Mouse (Mus musculus): Measurements from ENCODE around the gene Rpain. TPM values are rescaled to one million over a fixed set of nuclear protein-coding genes. Genes with fewer than 3 reads are reported as not detected.

Rpain gene
- total RNA-seq, 2 experiments from 2014 or later: 11.4 to 13.4 TPM

DNA sequence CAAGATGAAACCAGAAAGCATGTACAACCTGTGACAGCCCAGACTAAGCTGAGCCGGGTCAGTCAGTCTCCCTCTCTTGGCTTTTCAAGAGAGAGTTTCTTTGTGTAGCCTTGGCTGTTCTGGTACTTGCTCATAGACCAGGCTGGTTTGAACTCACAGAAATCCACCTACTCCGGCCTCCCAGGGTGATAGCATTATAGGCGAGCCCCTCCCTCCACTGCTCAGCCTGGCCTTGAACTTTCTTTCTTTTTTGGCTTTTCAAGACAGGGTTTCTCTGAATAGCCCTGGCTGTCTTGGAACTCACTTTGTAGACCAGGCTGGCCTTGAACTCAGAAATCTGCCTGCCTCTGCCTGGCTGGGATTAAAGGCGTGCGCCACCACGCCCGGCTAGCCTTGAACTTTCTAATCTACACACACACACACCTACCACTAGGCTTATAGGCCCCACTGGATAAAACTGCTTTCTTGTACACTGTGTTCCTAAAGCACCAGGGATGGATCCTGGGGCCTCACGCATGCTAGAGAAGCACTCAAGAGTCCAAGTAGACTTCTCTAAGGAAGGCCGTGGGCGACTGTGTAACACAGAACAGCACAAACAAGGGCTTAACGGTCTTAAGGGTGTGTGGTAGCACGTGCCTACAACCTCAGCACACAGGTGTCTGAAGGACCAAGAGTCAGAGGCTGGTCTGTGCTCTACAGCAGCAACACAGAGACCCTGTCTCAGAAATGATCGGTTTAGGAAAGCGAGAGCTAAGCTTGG lies 10.9 kb downstream of the Rpain start:
- no peak for DNase-seq
- intact Hi-C loops (cut with DNase I; ENCODE audit: low total_unique reads): loop anchor here (10.0 kb wide), 1 partner anchor 1234 kb away; the partner anchor contains the start of gene Med31

GRCm38 (mm10) chr11:70982030-70982429 lies 12.0 kb downstream of the Rpain start:
- no peak for DNase-seq
- intact Hi-C loops (cut with DNase I; ENCODE audit: low total_unique reads): loop anchor here (10.0 kb wide), 1 partner anchor 1233 kb away; the partner anchor contains the start of gene Med31

DNA sequence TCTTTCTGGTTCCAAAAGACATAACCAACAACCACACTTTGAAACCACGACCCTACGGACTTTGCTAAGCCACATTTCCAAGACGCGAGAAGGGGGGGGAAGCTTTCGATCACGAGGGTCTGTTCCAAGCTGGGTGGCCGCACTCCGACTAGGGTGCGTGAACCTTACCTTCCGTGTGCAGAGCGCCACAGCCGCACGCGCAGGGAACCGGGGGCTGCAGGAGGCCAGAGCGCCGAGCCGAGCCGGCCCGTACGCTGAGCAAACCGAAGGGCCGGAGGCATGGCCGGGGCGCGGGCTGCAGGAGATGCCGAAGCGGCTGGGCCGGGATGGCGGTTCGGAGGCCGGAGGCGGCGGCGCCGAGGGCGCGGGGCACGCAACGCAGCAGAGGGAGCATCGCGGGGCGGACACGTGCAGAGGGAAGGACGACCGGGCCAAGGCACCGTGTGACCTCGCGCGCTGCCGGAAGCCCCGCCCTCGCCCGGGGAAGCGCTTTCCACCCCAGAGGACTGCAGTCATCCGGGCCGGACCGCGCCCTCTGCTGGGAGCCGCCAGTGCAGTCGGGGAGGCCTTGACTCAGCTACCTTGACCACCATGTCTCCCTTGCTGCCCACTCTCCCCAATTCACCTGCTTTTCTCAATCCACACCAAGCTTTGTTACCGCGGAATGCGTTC lies 12.7 kb downstream of the Rpain start, which contains the start of gene C1qbp:
Gene C1qbp, minus strand, starts transcription at position 470 of the 672 bp plus-strand sequence.
- peak; percentile 96 for DNase-seq
- intact Hi-C loops (cut with DNase I; ENCODE audit: low total_unique reads): loop anchor here (10.0 kb wide), 1 partner anchor 1232 kb away; the partner anchor contains the start of gene Med31

- intact Hi-C loops (cut with DNase I; ENCODE audit: low total_unique reads): no loop called here
Observed at GRCm38 (mm10) chr11:71001167-71001566, 31.2 kb downstream of the Rpain start.

GRCm38 (mm10) chr11:71003611-71004315 lies 33.8 kb downstream of the Rpain start:
- intact Hi-C loops (cut with DNase I; ENCODE audit: low total_unique reads): no loop called here
- DNase-seq: peak; percentile 25

More at GRCm38 (mm10) chr11:71001167-71001566, 31.2 kb downstream of the Rpain start:
- DNase-seq: no peak

DNA sequence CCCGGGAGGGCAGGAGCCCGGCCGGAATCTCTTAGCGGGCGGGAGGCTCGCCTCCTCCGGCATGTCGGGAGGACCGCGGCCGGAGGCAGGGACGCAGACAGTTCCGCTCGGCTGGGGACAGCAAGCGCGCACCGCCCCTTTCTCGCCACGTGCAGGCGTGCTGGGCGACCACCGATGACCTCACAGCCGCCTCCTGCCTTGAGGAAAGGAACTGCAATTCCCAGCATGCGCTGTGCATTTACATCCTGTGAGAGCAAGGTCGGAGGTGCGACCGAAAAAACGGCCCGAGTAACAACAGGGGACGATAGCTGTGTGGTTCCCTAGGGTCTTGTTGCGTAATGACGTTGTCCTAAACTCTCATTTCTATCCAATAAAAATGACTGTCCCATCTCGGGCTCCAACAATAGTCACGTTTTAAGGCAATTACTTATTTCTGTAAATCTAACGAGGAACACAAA lies 34.3 kb downstream of the Rpain start, which contains the start of gene Dhx33:
Gene Dhx33, minus strand, starts transcription at position 122 of the 458 bp plus-strand sequence.
- peak; percentile 96 for DNase-seq
- intact Hi-C loops (cut with DNase I; ENCODE audit: low total_unique reads): no loop called here

DNA sequence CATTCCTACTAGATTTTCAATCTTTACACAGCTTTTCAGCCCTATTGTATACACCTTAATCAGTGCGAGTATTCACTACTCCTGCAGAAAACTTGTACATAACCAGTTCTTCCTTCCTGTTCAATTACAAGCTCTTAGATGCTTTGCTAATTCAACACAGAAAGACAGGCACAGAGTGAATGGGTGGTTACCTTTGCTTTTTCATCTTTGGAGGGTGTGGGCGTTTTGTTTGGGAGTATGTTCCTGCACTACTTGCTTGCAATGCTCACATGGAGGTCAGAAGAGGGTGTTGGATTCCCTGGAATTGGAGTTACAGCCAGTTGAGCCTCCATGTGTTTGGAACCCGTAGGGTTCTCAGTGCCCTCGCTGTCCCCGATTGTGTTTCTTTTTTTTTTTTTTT lies 35.0 kb downstream of the Rpain start:
- intact Hi-C loops (cut with DNase I; ENCODE audit: low total_unique reads): no loop called here
- DNase-seq: no peak

- DNase-seq: no peak
- intact Hi-C loops (cut with DNase I; ENCODE audit: low total_unique reads): no loop called here
Observed at GRCm38 (mm10) chr11:71007026-71007425, 37.0 kb downstream of the Rpain start.

DNA sequence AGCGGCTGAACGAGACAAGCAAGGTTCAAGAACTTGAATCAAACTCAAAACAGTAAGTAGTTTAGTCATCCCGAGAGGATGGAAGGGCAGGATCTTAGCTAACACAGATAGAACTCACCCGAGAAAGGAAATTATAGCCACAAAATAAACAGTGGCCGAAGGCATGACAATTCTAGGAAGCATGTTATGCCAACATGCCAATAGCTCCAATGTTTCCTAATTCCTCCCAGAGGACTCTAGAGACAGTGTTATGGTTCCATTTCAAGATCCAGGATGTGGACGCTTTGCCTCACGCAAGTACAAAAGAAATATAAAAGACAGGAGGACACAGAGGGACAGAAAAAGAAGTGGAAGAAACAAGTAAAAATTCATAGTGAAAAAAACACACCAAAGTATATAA lies 37.8 kb downstream of the Rpain start:
- DNase-seq: no peak
- intact Hi-C loops (cut with DNase I; ENCODE audit: low total_unique reads): no loop called here

GRCm38 (mm10) chr11:71008321-71008720 lies 38.3 kb downstream of the Rpain start:
- intact Hi-C loops (cut with DNase I; ENCODE audit: low total_unique reads): no loop called here
- DNase-seq: no peak

GRCm38 (mm10) chr11:71012743-71013142 lies 42.7 kb downstream of the Rpain start:
- intact Hi-C loops (cut with DNase I; ENCODE audit: low total_unique reads): no loop called here
- DNase-seq: no peak

GRCm38 (mm10) chr11:71017051-71017450 lies 47.0 kb downstream of the Rpain start:
- intact Hi-C loops (cut with DNase I; ENCODE audit: low total_unique reads): no loop called here
- DNase-seq: no peak

DNA sequence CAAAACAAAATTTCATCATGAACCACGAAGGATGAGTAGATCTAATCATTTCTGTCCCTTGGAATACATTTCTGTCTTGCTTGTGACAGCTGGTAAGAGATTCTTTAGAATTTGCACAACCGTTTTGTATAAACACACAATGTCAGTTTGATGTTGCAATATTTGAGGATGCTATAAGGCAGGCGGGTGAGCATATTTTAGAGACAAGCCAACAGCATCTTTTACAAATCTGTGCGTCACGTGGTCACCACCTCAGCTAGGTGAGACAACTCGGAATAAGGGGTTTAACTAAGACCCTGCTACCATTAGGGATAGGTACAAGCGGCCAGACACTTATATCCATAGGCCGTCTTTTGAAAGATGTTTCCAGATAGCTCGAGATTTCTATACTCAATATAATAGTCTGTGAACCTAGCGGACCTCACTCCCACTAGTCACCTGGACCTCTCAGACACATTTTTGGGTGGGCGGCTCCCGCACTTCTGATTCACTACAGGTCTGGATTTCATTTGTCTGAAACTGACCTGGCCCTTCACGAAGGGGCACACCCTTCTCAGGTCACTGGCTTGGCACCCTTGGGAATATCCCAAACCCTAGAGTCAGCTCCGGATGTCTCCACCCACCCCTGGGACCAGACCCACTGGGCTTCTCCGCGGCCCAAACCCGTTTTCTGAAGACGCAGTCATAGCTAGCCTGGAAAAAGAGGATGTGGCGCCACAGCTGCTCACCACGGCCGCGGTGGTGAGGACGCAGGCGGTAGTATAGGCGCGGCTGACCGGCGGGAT lies 48.6 kb downstream of the Rpain start:
- intact Hi-C loops (cut with DNase I; ENCODE audit: low total_unique reads): no loop called here
- no peak for DNase-seq

- DNase-seq: peak; percentile 98
- intact Hi-C loops (cut with DNase I; ENCODE audit: low total_unique reads): no loop called here
Observed at GRCm38 (mm10) chr11:71019201-71020068, 49.4 kb downstream of the Rpain start, which contains the start of the genes Mis12 and Derl2. TSS of gene Mis12 (plus strand) at chr11:71019611. TSS of gene Derl2 (minus strand) at chr11:71019841.

Measured in gastrocnemius, postnatal 14 days (tissue).